Mouse (Mus musculus) brain, embryonic 14.5 days (tissue): ENCODE results near the gene Cul4a.
"Not testable (repeated sequence)": the region's sequence is repeated elsewhere in the genome, so short reads cannot be mapped to it uniquely, and the experiment has no call there.

Source experiments
- CTCF ChIP-seq: fragments of 200-500 bp; IDR thresholded peaks from 2 replicates; pipeline ENCODE4 v1.5.1; 2012; ENCODE audit warnings: inconsistent platforms, mild to moderate bottlenecking, moderate library complexity, borderline replicate concordance; ENCODE audit not compliant: insufficient read depth, insufficient read length; ENCODE audit errors: extremely low read depth
- POLR2A ChIP-seq: fragments of 200-500 bp; IDR thresholded peaks from 2 replicates; pipeline ENCODE4 v1.6.1; 2012; ENCODE audit warnings: mild to moderate bottlenecking, inconsistent platforms, borderline replicate concordance; ENCODE audit not compliant: poor library complexity, insufficient read depth, insufficient read length, severe bottlenecking; ENCODE audit errors: extremely low read depth

GRCm38 (mm10) chr8:13075579-13075978 lies 29.8 kb upstream of the Cul4a start:
- not testable (repeated sequence) for TF ChIP-seq POLR2A, CTCF
